Mouse (Mus musculus) lung, postnatal 0 days (tissue): Measurements from ENCODE around the gene Aak1.

Source experiments
- CTCF ChIP-seq: IDR thresholded peaks from 2 replicates; pipeline ENCODE4 v1.5.1; 2016; ENCODE audit warnings: antibody characterized with exemption, mild to moderate bottlenecking
- EP300 ChIP-seq: IDR thresholded peaks from 2 replicates; pipeline ENCODE4 v1.6.1; 2016; ENCODE audit warnings: antibody characterized with exemption, mild to moderate bottlenecking, control low read depth

DNA sequence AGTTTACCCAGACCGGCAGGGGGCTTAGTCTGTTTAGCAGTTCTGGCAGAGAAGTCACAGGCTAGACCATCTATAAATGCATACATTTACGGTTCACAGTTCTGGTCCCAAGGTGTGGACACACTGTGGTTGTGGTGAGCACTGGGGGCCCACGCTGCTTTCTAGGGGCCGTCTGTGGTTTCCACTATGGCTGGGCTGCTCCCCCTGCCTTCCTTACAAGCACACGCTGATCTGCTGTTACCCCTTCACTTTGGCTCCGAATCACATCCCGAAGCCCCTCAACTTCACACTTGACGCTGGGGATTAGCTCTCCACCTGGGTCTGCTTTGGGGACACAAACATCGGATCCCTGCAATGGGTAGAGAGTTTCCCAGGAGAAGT is 26.3 kb upstream of the Aak1 start:
- TF ChIP-seq EP300 (no peak), CTCF (0 out of 2 replicates have a peak, but pooled peaks have one; percentile 9)
